Mouse (Mus musculus): ENCODE data around the gene Hgd.

GRCm38 (mm10) chr16:37580651-37581050 lies 698 bp downstream of the Hgd start:
- TF ChIP-seq CTCF (conservative IDR thresholded peaks at IDR 0.05; ENCODE audit: insufficient read depth, insufficient read length, low read depth, low read length) = no peak
- TF ChIP-seq POLR2A (IDR thresholded peaks at IDR 0.05; ENCODE audit: low read depth, low read length) = no peak
